Mouse (Mus musculus): ENCODE results near the gene Pigo.

GRCm38 (mm10) chr4:43002756-43003439 lies 22.7 kb downstream of the Pigo start:
- TF ChIP-seq CTCF (IDR thresholded peaks at IDR 0.05; ENCODE audit: low read depth, low read length) = no peak
- TF ChIP-seq GATA1 (IDR thresholded peaks at IDR 0.05; ENCODE audit: borderline replicate concordance, low read length) = no peak
- no peak for TF ChIP-seq TAL1 (conservative IDR thresholded peaks at IDR 0.05; ENCODE audit: low read depth, low read length)
